15 mouse cellular contexts compared by ENCODE assay signal in the genomic region with DNA sequence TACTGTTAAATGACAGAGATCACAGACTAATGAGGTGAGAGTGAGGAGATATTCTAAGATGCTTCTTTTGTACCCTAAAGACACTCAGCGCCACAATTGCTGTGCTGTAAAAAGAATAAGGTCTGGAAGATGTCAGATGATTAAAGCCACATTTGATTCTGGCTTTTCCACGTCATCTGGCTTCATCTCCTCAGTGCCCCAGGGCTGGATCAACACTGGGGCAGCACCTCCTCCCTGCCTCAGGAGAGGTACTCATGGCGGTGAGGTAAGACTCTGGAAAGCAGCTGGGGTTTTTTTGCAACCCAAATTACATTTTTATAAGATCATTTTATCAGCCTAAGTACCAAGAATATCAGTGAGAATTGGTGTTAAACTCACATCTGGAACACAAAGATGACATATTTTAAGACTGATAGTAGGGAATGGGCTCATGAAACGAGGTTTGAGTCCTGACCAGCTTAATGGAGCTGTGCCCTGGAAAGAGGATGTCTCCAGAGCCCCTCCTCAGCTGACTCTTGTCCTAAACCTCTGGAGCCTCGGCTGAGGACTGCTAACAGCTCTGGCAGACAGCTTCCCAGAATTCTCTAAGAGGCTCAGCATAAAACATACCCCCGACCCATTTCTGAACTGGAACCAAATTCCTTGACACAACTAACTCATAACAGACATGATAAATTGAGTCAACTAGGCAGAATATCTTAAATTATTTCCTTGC.
A peak's percentile ranks its signal among the peaks of the same experiment; 100 is the strongest.
DNase-seq lines count a peak whose midpoint lies in the region; ATAC-seq lines count a peak whose summit lies in the region.
"Had no signal": no experiment of that assay in that cellular context is flagged by ENCODE, and none has a peak within 500 bp of the region (broad histone marks: within the 10 kb centered on the region; RNA-seq: fewer than 3 reads in every experiment).

No protein-coding gene starts in this region.

- H3K27me3 ChIP-seq in midbrain, embryonic 15.5 days (replicated peaks): no peaks in the 10 kb centered on the region
- H3K27me3 ChIP-seq in midbrain, embryonic 10.5 days (ENCODE audit: low read depth, poor library complexity, severe bottlenecking): peaks cover 51% of the 10 kb centered on the region
- no peaks in the 10 kb centered on the region for H3K27me3 ChIP-seq in embryonic facial prominence, embryonic 13.5 days
- no peaks in the 10 kb centered on the region for H3K27me3 ChIP-seq in neural tube, embryonic 15.5 days (replicated peaks)
- H3K27me3 ChIP-seq: kidney, embryonic 15.5 days had no signal

- no peaks in the 10 kb centered on the region for H3K9me3 ChIP-seq in midbrain, embryonic 15.5 days
- no peaks in the 10 kb centered on the region for H3K9me3 ChIP-seq in midbrain, embryonic 10.5 days (replicated peaks)
- H3K9me3 ChIP-seq in embryonic facial prominence, embryonic 13.5 days: no peaks in the 10 kb centered on the region
- no peaks in the 10 kb centered on the region for H3K9me3 ChIP-seq in neural tube, embryonic 15.5 days (replicated peaks)
- H3K9me3 ChIP-seq: kidney, embryonic 15.5 days had no signal

- H3K36me3 ChIP-seq in midbrain, embryonic 15.5 days (replicated peaks): peaks cover 65% of the 10 kb centered on the region
- H3K36me3 ChIP-seq in midbrain, embryonic 10.5 days: peaks cover 96% of the 10 kb centered on the region
- H3K36me3 ChIP-seq in embryonic facial prominence, embryonic 13.5 days: peaks cover 73% of the 10 kb centered on the region
- peaks cover 74% of the 10 kb centered on the region for H3K36me3 ChIP-seq in neural tube, embryonic 15.5 days

- DNase-seq in gastrocnemius, postnatal 25 days: peak; percentile 49
- no peak for DNase-seq in gastrocnemius, adult 8-10 months (ENCODE audit: low spot score in 2 of 2)
- no peak for DNase-seq in midbrain, embryonic 10.5 days (ENCODE audit: low spot score)
- no peak for DNase-seq in urinary bladder, postnatal 4 days (ENCODE audit: low spot score in 2 of 2)
- no peak for DNase-seq in kidney, postnatal 36 days
- DNase-seq: cerebellum, adult 18-20 months; heart, postnatal 14 days; lung, embryonic 14.5 days; right cerebral cortex, postnatal 14 days had no signal

- H3K4me3 ChIP-seq in midbrain, embryonic 15.5 days: no peak overlapping the region
- H3K4me3 ChIP-seq in midbrain, embryonic 10.5 days: no peak overlapping the region
- H3K4me3 ChIP-seq in embryonic facial prominence, embryonic 13.5 days: no peak overlapping the region
- no peak overlapping the region for H3K4me3 ChIP-seq in neural tube, embryonic 15.5 days (replicated peaks)
- H3K4me3 ChIP-seq: kidney, embryonic 15.5 days had no signal

- no peak for ATAC-seq in midbrain, embryonic 15.5 days (replicated peaks)
- no peak for ATAC-seq in embryonic facial prominence, embryonic 13.5 days (ENCODE audit: insufficient number of reproducible peaks, insufficient read depth, low FRiP score, low TSS enrichment, low read depth)
- no peak for ATAC-seq in neural tube, embryonic 15.5 days (ENCODE audit: low FRiP score)
- ATAC-seq: inflammation-experienced regulatory T-cells, adult 6 months had no signal

- no peak overlapping the region for H3K9ac ChIP-seq in midbrain, embryonic 15.5 days
- H3K9ac ChIP-seq in embryonic facial prominence, embryonic 13.5 days: no peak overlapping the region
- H3K9ac ChIP-seq in neural tube, embryonic 15.5 days (replicated peaks): no peak overlapping the region
- H3K9ac ChIP-seq: kidney, embryonic 15.5 days; lung, embryonic 14.5 days had no signal

- whole genome bisulfite sequencing in midbrain, embryonic 15.5 days: 65% methylated on average over 6 of the region's 6 CpGs
- WGBS in midbrain, embryonic 10.5 days: 86% methylated on average over 6 of the region's 6 CpGs
- WGBS in embryonic facial prominence, embryonic 13.5 days: 18% methylated on average over 6 of the region's 6 CpGs
- 74% methylated on average over 6 of the region's 6 CpGs for WGBS in neural tube, embryonic 15.5 days

- no peak overlapping the region for H3K4me2 ChIP-seq in midbrain, embryonic 15.5 days
- 0 out of 2 replicates have a peak overlapping the region, but pooled peaks have one; percentile 5 for H3K4me2 ChIP-seq in embryonic facial prominence, embryonic 13.5 days
- no peak overlapping the region for H3K4me2 ChIP-seq in neural tube, embryonic 15.5 days
- H3K4me2 ChIP-seq: kidney, embryonic 15.5 days; liver, embryonic 11.5 days; lung, embryonic 14.5 days had no signal

- peaks cover 12% of the 10 kb centered on the region; the same call in 1 of the 2 replicates for H3K4me1 ChIP-seq in midbrain, embryonic 15.5 days
- peaks cover 17% of the 10 kb centered on the region for H3K4me1 ChIP-seq in midbrain, embryonic 10.5 days
- peaks cover 46% of the 10 kb centered on the region for H3K4me1 ChIP-seq in embryonic facial prominence, embryonic 13.5 days
- H3K4me1 ChIP-seq in neural tube, embryonic 15.5 days: peaks cover 19% of the 10 kb centered on the region

- H3K27ac ChIP-seq in midbrain, embryonic 15.5 days: 0 out of 2 replicates have a peak overlapping the region, but pooled peaks have one; percentile 32
- H3K27ac ChIP-seq in midbrain, embryonic 10.5 days (replicated peaks): no peak overlapping the region
- peak overlapping the region; percentile 78 for H3K27ac ChIP-seq in embryonic facial prominence, embryonic 13.5 days
- H3K27ac ChIP-seq in neural tube, embryonic 15.5 days (replicated peaks): peak overlapping the region; percentile 41; the same call in 1 of the 2 replicates
- H3K27ac ChIP-seq: kidney, embryonic 15.5 days had no signal
